Mouse (Mus musculus) NIH3T3 (cell line): ENCODE measurements around the gene Dync1li2.

Experiments
- DNase-seq: peaks from one replicate; pipeline ENCODE4 v3.0.0-alpha.2; 2012; ENCODE audit warnings: low read depth

The Dync1li2 gene

GRCm38 (mm10) chr8:104413770-104414169 lies 29.1 kb downstream of the Dync1li2 start:
- DNase-seq, result no peak

GRCm38 (mm10) chr8:104412805-104413532 lies 29.9 kb downstream of the Dync1li2 start:
- peak; percentile 55 for DNase-seq

DNA sequence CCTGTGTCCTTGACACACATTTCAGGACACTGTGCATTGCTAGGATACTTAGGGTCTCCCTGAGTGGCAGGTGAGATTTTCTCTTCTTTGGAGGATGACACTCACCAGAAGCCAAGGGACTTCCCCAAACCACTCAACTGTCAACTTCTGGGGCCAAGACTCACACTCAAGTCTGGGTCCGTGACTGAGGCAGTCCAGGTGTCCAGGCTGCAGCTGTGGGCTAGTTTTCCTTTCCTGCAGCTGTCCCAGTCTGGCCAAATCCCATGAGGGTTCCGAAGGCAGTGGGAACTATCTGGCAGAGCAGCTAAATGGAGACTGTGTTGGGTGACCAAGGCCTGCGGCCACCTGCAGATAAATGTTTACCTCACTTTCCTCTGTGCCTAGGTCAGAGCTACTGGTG lies 30.9 kb downstream of the Dync1li2 start:
- DNase-seq, result no peak

GRCm38 (mm10) chr8:104411468-104411867 lies 31.4 kb downstream of the Dync1li2 start:
- DNase-seq, result no peak

DNA sequence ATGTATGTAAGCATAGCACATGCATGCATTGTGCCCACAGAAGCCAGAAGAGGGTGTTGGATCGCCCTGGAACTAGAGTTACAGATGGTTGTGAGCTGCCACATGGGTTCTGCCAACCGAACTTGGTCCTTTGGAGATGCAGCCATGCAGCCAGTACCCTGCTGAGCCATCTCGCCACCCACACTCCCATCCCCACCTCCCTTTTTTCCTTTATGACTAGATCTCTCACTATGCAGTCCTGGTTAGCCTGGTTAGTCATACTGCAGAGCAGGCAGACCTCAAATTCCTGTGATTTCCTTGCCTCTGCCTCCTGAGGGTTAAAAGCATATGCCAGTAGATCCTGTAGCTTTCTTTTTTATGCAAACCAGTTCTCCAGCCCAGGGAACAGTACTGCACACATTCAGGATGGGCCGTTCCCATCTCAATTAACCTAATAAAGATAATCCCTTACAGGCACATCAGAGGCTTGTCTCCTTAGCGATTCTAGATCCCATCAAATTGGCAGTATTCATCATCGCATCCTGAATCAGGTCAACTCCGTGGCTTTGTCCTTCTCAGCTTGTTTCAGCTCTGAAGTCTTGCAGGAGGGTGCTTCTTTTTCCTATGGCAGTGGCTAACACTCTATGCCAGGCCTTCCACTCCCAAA lies 32.1 kb downstream of the Dync1li2 start:
- peak; percentile 79 for DNase-seq

DNA sequence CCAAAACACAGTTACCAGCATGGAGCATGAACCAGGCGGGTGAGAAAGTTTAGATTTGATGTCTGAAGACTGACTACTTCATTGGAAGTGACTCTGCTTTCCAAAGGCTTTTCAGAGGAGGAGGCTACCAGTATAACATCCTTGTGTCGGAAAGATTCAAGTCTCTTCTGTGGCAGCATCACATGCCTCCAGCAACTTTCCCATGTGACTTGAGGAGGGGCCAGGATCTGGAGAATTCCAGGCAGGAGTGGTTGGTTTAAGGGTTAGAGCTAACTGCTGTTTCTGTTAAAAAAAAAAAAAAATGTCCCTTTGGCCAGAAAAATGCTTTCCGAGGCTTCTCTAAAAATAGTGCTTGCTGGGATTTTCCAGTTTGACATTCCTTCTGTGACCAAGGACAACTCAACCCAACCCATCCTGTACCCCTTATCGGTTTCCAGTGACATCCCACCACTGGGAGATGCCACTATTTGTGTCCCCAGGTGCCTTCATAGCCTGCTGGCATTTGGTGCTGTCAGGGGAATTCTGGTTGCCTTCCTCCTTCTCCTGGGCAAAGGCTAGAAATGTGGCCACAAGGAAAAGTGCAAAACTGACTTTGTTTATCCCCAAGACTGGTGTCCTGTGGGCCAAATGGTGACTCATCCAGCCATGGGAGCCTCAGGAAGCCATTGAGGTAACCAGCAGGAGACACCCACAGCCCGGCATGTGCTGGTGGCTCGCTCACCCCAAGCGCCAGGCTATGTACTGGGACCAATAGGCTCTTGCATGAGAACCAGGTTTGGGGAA lies 34.3 kb downstream of the Dync1li2 start:
- DNase-seq, result peak; percentile 49

- no peak for DNase-seq
Measured at GRCm38 (mm10) chr8:104406340-104407128, 36.3 kb downstream of the Dync1li2 start.

- peak; percentile 86 for DNase-seq
Measured at GRCm38 (mm10) chr8:104405430-104406187, 37.2 kb downstream of the Dync1li2 start.

DNA sequence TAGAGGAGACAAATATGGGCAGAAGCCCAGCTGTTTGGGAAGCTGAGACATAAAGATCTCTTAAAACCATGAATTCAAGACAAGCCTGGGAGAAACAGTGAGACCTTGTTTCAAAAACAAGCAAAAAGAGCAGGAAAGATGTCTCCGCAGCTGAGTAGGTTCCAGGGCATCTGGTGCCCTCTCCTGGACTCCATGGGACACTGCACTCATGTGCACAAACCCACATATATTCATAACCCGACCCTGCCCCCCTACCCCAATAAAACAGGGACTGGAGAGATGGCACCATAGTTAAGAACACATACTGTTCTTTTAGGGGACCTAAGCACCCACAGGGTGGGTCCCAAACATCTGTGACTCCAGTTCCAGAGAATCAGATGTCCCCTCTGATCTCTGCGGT lies 39.3 kb downstream of the Dync1li2 start:
- peak; percentile 54 for DNase-seq

DNA sequence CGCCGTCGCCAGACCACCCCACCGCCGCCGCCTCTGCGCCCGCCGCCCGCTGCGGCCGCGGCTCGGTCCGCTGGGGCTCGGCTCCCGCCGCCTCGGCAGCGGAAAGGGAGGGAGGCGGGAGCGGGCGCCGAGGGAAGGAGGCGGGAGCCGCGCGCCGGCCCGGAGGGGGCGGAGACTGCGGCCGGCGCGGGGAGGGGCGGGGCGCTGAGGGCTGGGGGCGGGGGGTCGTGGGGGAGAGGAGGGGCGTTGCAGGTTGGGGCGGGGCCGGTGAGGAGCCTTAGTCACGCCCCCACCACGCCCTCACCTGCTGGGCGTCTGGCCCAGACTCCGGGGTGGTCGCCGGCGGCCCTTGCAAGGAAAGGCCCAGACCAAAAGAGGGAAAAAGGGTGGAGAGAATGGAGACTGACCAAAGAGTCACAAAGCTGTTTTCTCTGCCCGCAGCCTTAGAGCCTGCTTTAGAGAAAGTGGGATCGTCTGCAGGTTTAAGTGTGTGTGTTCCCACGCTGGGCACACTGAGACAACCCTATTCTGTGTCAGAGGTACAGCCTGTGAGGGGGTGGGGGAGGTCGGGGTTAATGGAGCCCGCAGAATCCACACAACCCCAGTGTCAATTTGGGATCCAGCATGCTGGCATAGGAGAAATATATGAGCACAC lies 47.0 kb downstream of the Dync1li2 start, which contains the start of gene Cmtm4:
Gene Cmtm4, minus strand, starts transcription at position 105 of the 655 bp plus-strand sequence.
- peak; percentile 82 for DNase-seq

DNA sequence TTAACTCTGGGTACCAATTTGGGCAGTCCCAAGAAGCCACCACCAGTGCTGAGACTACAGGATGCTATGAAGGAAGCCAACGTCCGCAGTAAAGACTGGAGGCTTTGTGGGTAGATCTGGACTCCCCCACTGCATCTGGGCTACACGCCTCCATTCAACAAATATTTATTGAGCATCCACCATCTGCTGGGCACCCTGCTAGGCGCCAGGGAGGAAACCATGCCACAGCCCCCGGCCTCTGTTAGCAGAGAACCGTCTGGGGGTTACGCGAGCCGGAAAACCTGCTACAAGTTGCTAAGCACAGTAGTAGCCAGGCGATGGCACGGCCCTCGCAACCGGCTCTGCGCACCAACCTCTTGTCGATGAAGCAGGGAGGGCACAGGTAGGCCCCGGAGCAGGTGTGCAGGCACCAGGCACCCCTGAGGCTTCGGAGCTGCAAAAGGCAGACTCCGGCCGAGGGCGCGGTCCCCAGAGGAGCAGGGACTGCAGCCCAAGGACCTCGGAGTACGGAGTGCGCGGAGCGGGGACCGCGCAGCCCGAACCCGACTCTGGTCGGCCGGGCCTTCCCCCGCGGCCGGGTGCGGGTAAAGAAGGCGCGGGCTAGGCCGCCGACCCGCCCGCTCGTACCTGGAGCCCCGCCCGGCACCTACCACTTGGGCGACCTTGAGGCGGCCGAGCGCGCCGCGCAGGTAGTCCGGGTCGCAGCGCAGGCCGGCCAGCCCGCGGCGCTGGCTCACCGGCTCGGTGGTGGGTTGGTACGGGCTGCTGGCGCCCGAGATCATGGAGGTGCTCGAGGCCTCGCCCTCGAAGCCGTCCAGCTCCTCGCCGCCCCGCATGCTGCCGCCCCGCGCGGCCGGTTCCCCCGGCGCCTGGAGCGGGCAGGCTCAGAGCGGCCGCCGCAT lies 47.8 kb downstream of the Dync1li2 start:
- no peak for DNase-seq

- no peak for DNase-seq
Measured at GRCm38 (mm10) chr8:104393767-104394166, 49.1 kb downstream of the Dync1li2 start.

DNA sequence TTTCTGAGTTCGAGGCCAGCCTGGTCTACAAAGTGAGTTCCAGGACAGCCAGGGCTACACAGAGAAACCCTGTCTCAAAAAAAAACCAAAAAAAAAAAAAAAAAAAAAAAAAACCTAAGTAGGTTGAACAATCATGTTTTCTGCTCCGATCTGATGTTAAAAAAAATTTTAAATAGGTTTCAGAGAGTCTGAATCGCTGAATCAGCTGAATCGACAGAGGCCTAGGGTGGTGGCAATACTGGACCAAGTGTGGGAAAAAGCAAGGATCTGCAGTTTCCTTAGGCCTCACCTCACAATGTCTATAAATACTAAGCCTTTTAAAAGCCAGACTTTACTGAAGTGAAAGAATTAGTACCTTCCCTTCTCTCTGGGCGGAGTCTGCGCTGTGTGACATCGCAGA lies 49.7 kb downstream of the Dync1li2 start:
- DNase-seq, result no peak

- DNase-seq, result no peak
Measured at GRCm38 (mm10) chr8:104390245-104390644, 52.6 kb downstream of the Dync1li2 start.

GRCm38 (mm10) chr8:104387980-104388379 lies 54.9 kb downstream of the Dync1li2 start:
- no peak for DNase-seq

DNA sequence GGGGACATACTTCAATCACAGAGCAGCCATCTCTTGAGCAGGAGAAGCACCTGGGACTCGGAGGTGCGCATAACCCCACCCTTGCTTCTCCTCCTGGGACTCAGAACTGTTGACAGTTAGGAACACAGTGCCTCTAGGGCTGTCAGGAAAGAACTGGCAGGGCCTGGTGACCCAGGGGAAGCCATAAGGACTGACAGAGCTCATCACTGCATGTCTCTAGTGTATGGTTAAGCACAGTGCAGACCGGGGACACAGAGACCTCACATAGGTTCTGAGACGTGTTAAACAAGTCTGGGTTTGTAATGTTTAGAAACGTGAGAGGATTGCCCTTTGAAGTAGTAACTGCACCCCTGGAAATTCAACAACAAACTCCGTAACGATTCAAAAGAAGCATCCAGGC lies 55.3 kb downstream of the Dync1li2 start:
- no peak for DNase-seq

DNA sequence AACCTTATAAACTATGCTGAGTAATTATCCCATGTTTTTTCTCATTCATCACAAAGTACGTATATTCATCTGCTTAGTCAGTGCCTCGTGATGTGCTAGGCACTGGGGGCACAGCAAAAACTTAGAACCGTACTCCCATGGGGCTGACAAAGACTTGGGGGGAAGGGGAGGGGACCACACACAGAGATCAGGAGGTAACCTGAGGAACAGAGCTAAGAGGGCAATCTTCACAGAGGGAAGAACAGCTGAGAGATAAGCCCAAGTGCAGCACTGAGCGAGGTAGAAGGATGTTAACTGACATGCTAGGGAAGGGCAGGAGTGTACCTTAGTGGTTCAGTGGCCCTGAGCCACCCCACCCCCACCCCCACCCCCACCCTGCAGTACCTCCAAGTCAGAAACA lies 56.2 kb downstream of the Dync1li2 start:
- peak; percentile 88 for DNase-seq

DNA sequence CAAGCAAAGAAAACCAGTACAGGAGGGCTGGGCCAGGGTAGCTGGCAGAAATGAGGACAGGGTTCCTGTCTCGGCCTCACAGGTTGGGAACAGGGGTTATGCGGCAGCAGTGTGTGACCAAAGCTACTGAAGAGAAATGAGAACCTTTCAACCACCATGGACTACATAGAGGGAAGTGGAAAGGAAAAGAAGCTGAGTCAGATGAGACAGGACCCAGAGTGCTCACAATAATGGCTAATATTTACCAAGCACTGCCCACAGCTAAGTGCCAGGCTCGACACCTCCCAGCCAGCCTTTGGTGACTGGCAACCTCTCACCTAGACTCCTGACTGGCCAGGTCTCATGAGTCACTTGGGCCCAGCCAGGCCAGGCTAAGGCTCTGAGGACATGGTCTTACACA lies 58.9 kb downstream of the Dync1li2 start:
- no peak for DNase-seq

DNA sequence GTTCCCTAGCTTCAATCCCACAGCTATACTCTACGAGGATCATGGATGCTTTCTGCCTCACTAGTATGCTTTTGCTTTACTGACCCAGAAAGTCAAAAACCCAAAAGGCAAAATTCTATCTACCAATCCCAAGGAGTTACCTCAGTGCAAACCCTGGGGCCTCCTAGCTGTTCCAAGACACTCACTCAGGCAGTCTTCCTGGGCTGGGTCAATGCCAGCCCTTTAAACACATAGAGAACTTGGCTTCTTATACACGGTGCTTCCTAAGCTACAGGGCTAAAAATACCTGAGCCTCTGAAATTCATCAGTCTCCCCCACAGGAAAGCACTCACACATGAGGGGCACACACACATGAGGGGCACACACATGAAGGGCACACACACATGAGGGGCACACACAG lies 59.6 kb downstream of the Dync1li2 start:
- DNase-seq, result peak; percentile 80

GRCm38 (mm10) chr8:104380961-104381411 lies 61.9 kb downstream of the Dync1li2 start:
- DNase-seq, result no peak
